8 mouse cellular contexts compared by ENCODE assay signal in genomic region chr6:51178061-51178791, GRCm38 (mm10).
DNase-seq lines count a peak whose midpoint lies in the region; ATAC-seq and TF ChIP-seq lines count a peak whose summit lies in the region.

No protein-coding gene starts in this region.

- peak; percentile 72 for DNase-seq in ovary, postnatal 36 days (ENCODE audit: low spot score)
- DNase-seq in ovary, postnatal 10 days (ENCODE audit: low spot score) = no peak
- DNase-seq in embryo, embryonic 9.5 days (ENCODE audit: extremely low spot score) = peak; percentile 97
- DNase-seq in heart, adult 11 months = peak; percentile 99
- DNase-seq in lung, embryonic 14.5 days = peak; percentile 99
- peak; percentile 79 for DNase-seq in urinary bladder, postnatal 25 days (ENCODE audit: low spot score)

- H3K4me3 ChIP-seq in intestine, embryonic 16.5 days (ENCODE audit: low read length) = peak overlapping the region; percentile 37
- peak overlapping the region; percentile 27 for H3K4me3 ChIP-seq in lung, embryonic 14.5 days (ENCODE audit: low read depth, low read length)
- H3K4me3 ChIP-seq in neural tube, embryonic 14.5 days (ENCODE audit: low read depth, low read length) = peak overlapping the region; percentile 8; the same call in 1 of the 2 replicates

- H3K9me3 ChIP-seq in intestine, embryonic 16.5 days (ENCODE audit: control insufficient read depth, low read length) = no peaks in the 10 kb centered on the region
- no peaks in the 10 kb centered on the region for H3K9me3 ChIP-seq in lung, embryonic 14.5 days (ENCODE audit: low read depth, low read length)
- no peaks in the 10 kb centered on the region for H3K9me3 ChIP-seq in neural tube, embryonic 14.5 days (ENCODE audit: control insufficient read depth, low read length)

- under 1% methylated on average over 30 of the region's 34 CpGs for WGBS in intestine, embryonic 16.5 days
- WGBS in lung, embryonic 14.5 days = under 1% methylated on average over 32 of the region's 34 CpGs
- WGBS in neural tube, embryonic 14.5 days = under 1% methylated on average over 30 of the region's 34 CpGs

- ATAC-seq in intestine, embryonic 16.5 days = peak; percentile 99
- peak; percentile 98 for ATAC-seq in lung, embryonic 14.5 days (ENCODE audit: insufficient read depth)
- peak; percentile 96 for ATAC-seq in neural tube, embryonic 14.5 days (ENCODE audit: low read depth)

- no peak overlapping the region for H3K9ac ChIP-seq in intestine, embryonic 16.5 days (ENCODE audit: low read depth, low read length)
- no peak overlapping the region for H3K9ac ChIP-seq in lung, embryonic 14.5 days
- no peak overlapping the region for H3K9ac ChIP-seq in neural tube, embryonic 14.5 days (replicated peaks; ENCODE audit: low read depth, low read length)

- peaks cover 9% of the 10 kb centered on the region for H3K4me1 ChIP-seq in intestine, embryonic 16.5 days (ENCODE audit: control insufficient read depth, insufficient read depth, low read length)
- peaks cover 5% of the 10 kb centered on the region; the same call in 1 of the 2 replicates for H3K4me1 ChIP-seq in lung, embryonic 14.5 days (ENCODE audit: insufficient read depth)
- peaks cover 5% of the 10 kb centered on the region; the same call in 1 of the 2 replicates for H3K4me1 ChIP-seq in neural tube, embryonic 14.5 days (ENCODE audit: control insufficient read depth, insufficient read depth, low read length)

- H3K27ac ChIP-seq in intestine, embryonic 16.5 days (ENCODE audit: low read length) = no peak overlapping the region
- no peak overlapping the region for H3K27ac ChIP-seq in lung, embryonic 14.5 days (ENCODE audit: low read depth)
- H3K27ac ChIP-seq in neural tube, embryonic 14.5 days (ENCODE audit: low read depth, low read length) = no peak overlapping the region

- H3K27me3 ChIP-seq in intestine, embryonic 16.5 days (replicated peaks; ENCODE audit: control insufficient read depth, insufficient read depth, low read length) = peaks cover 28% of the 10 kb centered on the region
- peaks cover 71% of the 10 kb centered on the region for H3K27me3 ChIP-seq in lung, embryonic 14.5 days (ENCODE audit: insufficient read depth, low read length)
- H3K27me3 ChIP-seq in neural tube, embryonic 14.5 days (ENCODE audit: control insufficient read depth, insufficient read depth, low read length) = peaks cover 25% of the 10 kb centered on the region

- TF ChIP-seq CTCF in lung, embryonic 14.5 days (IDR thresholded peaks at IDR 0.05; ENCODE audit: low read depth) = no peak

- H3K36me3 ChIP-seq in intestine, embryonic 16.5 days (ENCODE audit: control insufficient read depth, insufficient read depth, low read length) = no peaks in the 10 kb centered on the region
- no peaks in the 10 kb centered on the region for H3K36me3 ChIP-seq in lung, embryonic 14.5 days (ENCODE audit: insufficient read depth)
- no peaks in the 10 kb centered on the region for H3K36me3 ChIP-seq in neural tube, embryonic 14.5 days (ENCODE audit: control insufficient read depth, insufficient read depth, low read length)

- peak overlapping the region; percentile 57 for H3K4me2 ChIP-seq in intestine, embryonic 16.5 days (ENCODE audit: low read depth, low read length)
- peak overlapping the region; percentile 61 for H3K4me2 ChIP-seq in lung, embryonic 14.5 days
- H3K4me2 ChIP-seq in neural tube, embryonic 14.5 days (ENCODE audit: low read depth, low read length) = peak overlapping the region; percentile 17
